ENCODE assay signal across 8 mouse cellular contexts in the genomic region with DNA sequence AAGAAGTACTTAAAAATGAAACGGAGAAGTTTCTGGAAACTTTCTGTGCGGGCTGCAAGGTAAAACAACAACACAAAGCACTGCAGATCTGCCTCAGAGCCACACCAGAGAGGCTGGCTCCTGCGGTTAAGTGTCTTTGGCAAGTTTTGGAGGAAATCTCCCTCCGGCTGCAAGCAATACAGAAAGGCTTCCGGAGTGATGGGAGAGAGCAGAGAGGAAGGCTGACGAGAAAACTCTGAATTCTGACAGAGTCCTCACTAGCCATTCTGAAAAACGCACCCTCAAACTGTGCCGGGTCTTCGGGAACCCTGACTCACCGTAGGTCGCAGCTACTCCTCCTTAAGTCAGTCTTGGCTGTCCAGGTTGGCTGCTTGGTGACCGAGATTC. TPM values are rescaled to one million over a fixed set of nuclear protein-coding genes. Genes with fewer than 3 reads are reported as not detected.
DNase-seq lines count a peak whose midpoint lies in the region; ATAC-seq and TF ChIP-seq lines count a peak whose summit lies in the region.

No protein-coding gene starts in this region.

- H3K4me1 ChIP-seq in CH12.LX (ENCODE audit: control insufficient read depth in 1 of 2, insufficient read depth in 2 of 2): peaks cover 4 to 23% of the 10 kb centered on the region in 2 experiments; a peak in 2 of 4 replicates
- 0 out of 2 replicates have a peak, but pooled peaks cover 3% of the 10 kb centered on the region for H3K4me1 ChIP-seq in stomach, embryonic 16.5 days (ENCODE audit: control insufficient read depth, insufficient read depth, low read length)

- peak; percentile 23; the same call in 1 of the 2 replicates for ATAC-seq in erythroid progenitor cell, adult 5-6 weeks (replicated peaks; ENCODE audit: low FRiP score, poor library complexity, severe bottlenecking)
- ATAC-seq in inflammation-experienced regulatory T-cells, adult 6 months: peak; percentile 38
- no peak for ATAC-seq in stomach, embryonic 16.5 days (ENCODE audit: insufficient read depth, low FRiP score)

- H3K9me3 ChIP-seq in CH12.LX (replicated peaks; ENCODE audit: low read length): no peaks in the 10 kb centered on the region
- no peaks in the 10 kb centered on the region for H3K9me3 ChIP-seq in stomach, embryonic 16.5 days (replicated peaks; ENCODE audit: control insufficient read depth, low read length)

- H3K27me3 ChIP-seq in CH12.LX (replicated peaks): no peaks in the 10 kb centered on the region
- H3K27me3 ChIP-seq in stomach, embryonic 16.5 days (ENCODE audit: control insufficient read depth, insufficient read depth, low read length): no peaks in the 10 kb centered on the region

- peak; percentile 27 for DNase-seq in gastrocnemius, adult 18-20 months (ENCODE audit: low spot score)
- DNase-seq in gastrocnemius, postnatal 10 days: no peak
- no peak for DNase-seq in CH12.LX (ENCODE audit: extremely low read depth)
- no peak for DNase-seq in cerebellum, postnatal 36 days

- H3K79me2 ChIP-seq in CH12.LX (replicated peaks; ENCODE audit: control insufficient read depth, extremely low read depth, insufficient read depth, poor library complexity, severe bottlenecking) (no peaks in the 10 kb centered on the region), macrophage (ENCODE audit: inconsistent target) (no peaks in the 10 kb centered on the region)

- 0% methylated on average over 11 of the region's 12 CpGs for WGBS in macrophage (ENCODE audit: missing documents)
- 1% methylated on average over 12 of the region's 12 CpGs for WGBS in stomach, embryonic 16.5 days

- H3K36me3 ChIP-seq in CH12.LX (replicated peaks in 1 of 2; ENCODE audit: control insufficient read depth in 1 of 2, insufficient read depth in 1 of 2, low read length in 1 of 2) (no peaks in the 10 kb centered on the region), macrophage (ENCODE audit: inconsistent target) (no peaks in the 10 kb centered on the region)
- H3K36me3 ChIP-seq in stomach, embryonic 16.5 days (ENCODE audit: control insufficient read depth, insufficient read depth, low read length): no peaks in the 10 kb centered on the region

- peak overlapping the region; percentile 60 for H3K4me2 ChIP-seq in CH12.LX (ENCODE audit: insufficient read depth, low read depth, poor library complexity, severe bottlenecking)
- H3K4me2 ChIP-seq in stomach, embryonic 16.5 days (ENCODE audit: low read depth, low read length): peak overlapping the region; percentile 99

- H3K4me3 ChIP-seq in CH12.LX (replicated peaks in 1 of 3; ENCODE audit: low read depth in 2 of 3, low read length in 2 of 3, poor library complexity in 1 of 3): peak overlapping the region; percentile 62 to 66 (median 66)
- H3K4me3 ChIP-seq in macrophage (ENCODE audit: inconsistent target): peak overlapping the region; percentile 79
- peak overlapping the region; percentile 63 for H3K4me3 ChIP-seq in stomach, embryonic 16.5 days (replicated peaks; ENCODE audit: low read length)

- no peak overlapping the region for H3K27ac ChIP-seq in CH12.LX (ENCODE audit: insufficient read depth, low read depth)
- peak overlapping the region; percentile 93 for H3K27ac ChIP-seq in macrophage
- H3K27ac ChIP-seq in stomach, embryonic 16.5 days (ENCODE audit: low read length): peak overlapping the region; percentile 53

- no peak for TF ChIP-seq POLR2A in CH12.LX (IDR thresholded peaks at IDR 0.05; ENCODE audit: low read depth, low read length)

- in situ Hi-C loops in CH12.LX (cut with MboI; ENCODE audit: low pct_ligation_motif_present, low pct_unique_long_range_greater_than_20kb, low sequenced_read_pairs): no loop called here

- dilution Hi-C loops in CH12.LX (cut with MboI; ENCODE audit: extremely low pct_ligation_motif_present, extremely low pct_unique_long_range_greater_than_20kb, low sequenced_read_pairs): no loop called here

- TF ChIP-seq CTCF in CH12.LX (conservative IDR thresholded peaks at IDR 0.05 in 1 of 2, IDR thresholded peaks at IDR 0.05 in 1 of 2; ENCODE audit: low read depth in 2 of 2, low read length in 2 of 2): no peak

- no peak for TF ChIP-seq EP300 in CH12.LX (IDR thresholded peaks at IDR 0.05; ENCODE audit: low read length)

- TF ChIP-seq RAD21 in CH12.LX (IDR thresholded peaks at IDR 0.05; ENCODE audit: low read depth, low read length): no peak

- H3K9ac ChIP-seq in CH12.LX (ENCODE audit: insufficient read depth, low read depth): peak overlapping the region; percentile 41
- H3K9ac ChIP-seq in stomach, embryonic 16.5 days (ENCODE audit: low read length): peak overlapping the region; percentile 74

TF ChIP-seq in CH12.LX, 34 proteins besides CTCF, POLR2A, EP300 and RAD21:
- no peak for TF ChIP-seq SIN3A (IDR thresholded peaks at IDR 0.05; ENCODE audit: low read length)
- no peak for TF ChIP-seq RCOR1 (conservative IDR thresholded peaks at IDR 0.05; ENCODE audit: low read depth, low read length)
- no peak for TF ChIP-seq ELF1 (IDR thresholded peaks at IDR 0.05; ENCODE audit: low read depth, low read length)
- TF ChIP-seq PAX5 (IDR thresholded peaks at IDR 0.05; ENCODE audit: low read length): no peak
- no peak for TF ChIP-seq MAX (IDR thresholded peaks at IDR 0.05; ENCODE audit: low read length)
- TF ChIP-seq ZNF384 (IDR thresholded peaks at IDR 0.05; ENCODE audit: low read depth, low read length): no peak
- TF ChIP-seq BHLHE40 (IDR thresholded peaks at IDR 0.05; ENCODE audit: low read depth, low read length): no peak
- no peak for TF ChIP-seq ETS1 (conservative IDR thresholded peaks at IDR 0.05; ENCODE audit: low read depth, low read length)
- TF ChIP-seq CHD1 (IDR thresholded peaks at IDR 0.05; ENCODE audit: low read depth, low read length): no peak
- no peak for TF ChIP-seq IRF4 (IDR thresholded peaks at IDR 0.05; ENCODE audit: low read depth, low read length)
- no peak for TF ChIP-seq MYC (IDR thresholded peaks at IDR 0.05; ENCODE audit: low read depth, low read length)
- TF ChIP-seq KAT2A (IDR thresholded peaks at IDR 0.05; ENCODE audit: insufficient replicate concordance, low read length): no peak
- no peak for TF ChIP-seq POLR2AphosphoS2 (IDR thresholded peaks at IDR 0.05; ENCODE audit: low read depth, low read length)

RNA-seq across cellular contexts. Expression of a gene that starts 8.7 kb away (rescaled TPM):
- 10 to 100 TPM; 40.1 to 41.3 TPM for total RNA-seq in gastrocnemius, adult 18-20 months (2021)
- 10 to 100 TPM; 34.1 to 43.8 TPM for total RNA-seq in gastrocnemius, postnatal 10 days (2021)
- total RNA-seq in CH12.LX (2012; rRNA removed): 60.6 and 73.6 TPM in 2 replicates
- 91.3 and 91.5 TPM in 2 replicates for total RNA-seq in CH12.LX (2014; rRNA removed)
- polyA plus RNA-seq in CH12.LX (2012; ENCODE audit: insufficient read length, low read depth): 79.2 and 118 TPM in 2 replicates
- 135 and 150 TPM in 2 replicates for total RNA-seq in erythroid progenitor cell, adult 5-6 weeks (2015; ENCODE audit: low replicate concordance)
- 120 and 128 TPM in 2 replicates for total RNA-seq in erythroid progenitor cell, adult 5-6 weeks (2017; ENCODE audit: low replicate concordance)
- 10 to 100 TPM; 45.4 to 74.4 (median 73.1) TPM for polyA plus RNA-seq in inflammation-experienced regulatory T-cells, adult 6 months (2017; shearing (Covaris generic))
- total RNA-seq in macrophage (2018; cell fraction: chromatin; rRNA removed): 100 to 1,000 TPM in 24 of 26 experiments, 10 to 100 TPM in 2; 60.3 to 171 (median 147) TPM
- total RNA-seq in macrophage (2018; cell fraction: cytosol; rRNA removed): 10 to 100 TPM; 28.5 to 43.6 (median 34.9) TPM
- 100 to 1,000 TPM in 7 of 26 experiments, 10 to 100 TPM in 19; 53.5 to 148 (median 84.1) TPM for total RNA-seq in macrophage (2018; cell fraction: nucleus; rRNA removed)
- 21.1 to 39.4 TPM (median 30.8 TPM) in 3 replicates for polyA plus RNA-seq in macrophage (2018)
- polyA plus RNA-seq in stomach, embryonic 16.5 days (2015; fragmentation: Nextera tagmentation; extraction: Ambion mirVana): 16.9 and 18.5 TPM in 2 replicates
